Mouse (Mus musculus): ENCODE measurements around the gene Sult4a1. TPM values are rescaled to one million over a fixed set of nuclear protein-coding genes. Genes with fewer than 3 reads are reported as not detected.

The Sult4a1 gene
- not detected for total RNA-seq (2021)
- long read RNA-seq, experiment 1, result 0 reads
- long read RNA-seq, experiment 2, result 0 reads

DNA sequence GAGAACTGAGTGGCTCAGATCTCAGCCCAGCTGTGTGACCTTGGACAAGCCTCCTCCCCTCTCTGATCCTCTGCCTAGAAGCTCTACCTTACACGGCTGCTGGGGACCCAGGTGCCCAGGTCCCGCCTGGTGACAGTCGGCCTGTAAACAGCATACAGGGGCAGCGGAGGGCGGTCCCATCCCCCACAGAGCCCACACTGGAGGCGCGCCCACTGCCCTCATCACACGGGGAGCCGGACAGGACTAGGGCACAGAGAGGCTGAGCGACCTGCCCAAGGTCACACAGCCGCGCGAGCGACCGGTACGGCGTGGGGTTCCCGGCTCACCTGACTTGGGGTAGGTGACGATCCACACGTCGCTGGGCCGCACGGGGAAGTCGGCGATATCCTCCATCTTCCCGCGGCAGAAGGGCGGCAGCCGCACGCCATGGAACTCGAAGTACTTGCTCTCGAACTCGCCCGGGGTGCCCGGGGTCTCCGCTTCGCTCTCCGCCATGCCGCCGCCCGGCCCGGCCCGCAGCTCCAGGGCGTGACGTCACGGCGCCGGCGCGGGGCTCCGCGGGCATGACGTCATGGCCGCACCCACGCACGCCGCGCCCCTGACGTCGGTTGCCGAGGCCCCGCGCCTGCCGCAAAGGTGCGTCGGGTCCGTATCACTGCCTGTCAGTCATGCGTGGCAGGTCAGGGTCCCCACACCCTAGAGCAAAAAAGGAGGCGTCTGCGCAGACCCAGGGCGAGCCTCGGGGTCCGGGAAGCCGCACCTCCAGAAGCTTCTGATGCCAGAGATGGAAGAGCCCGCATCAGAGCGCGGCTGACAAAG, at the start of gene Sult4a1:
Gene Sult4a1 (minus strand): TSS at position 650 of the 819 bp plus-strand sequence.
- no peak for DNase-seq (ENCODE audit: low spot score)

DNA sequence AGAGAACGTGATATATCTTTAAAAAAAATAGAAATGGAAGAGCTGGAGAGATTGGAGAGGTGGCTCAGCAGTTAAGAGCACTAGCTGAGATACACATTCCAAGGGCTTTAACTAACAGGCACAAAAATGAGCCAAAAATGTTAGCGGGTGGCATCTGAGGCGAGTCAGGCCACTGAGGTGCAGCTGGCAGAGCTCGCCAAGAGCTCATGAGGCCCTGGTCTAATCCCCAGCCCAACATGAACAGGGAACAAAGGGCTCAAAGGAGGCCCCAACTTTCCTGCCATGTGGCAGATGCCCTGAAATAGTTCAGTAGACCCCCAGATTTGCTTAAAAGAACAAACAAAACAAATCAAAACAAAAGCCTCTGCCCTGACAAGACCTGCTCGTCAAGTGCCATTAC, 35.4 kb upstream of the Sult4a1 start:
- no peak for DNase-seq (ENCODE audit: low spot score)

DNA sequence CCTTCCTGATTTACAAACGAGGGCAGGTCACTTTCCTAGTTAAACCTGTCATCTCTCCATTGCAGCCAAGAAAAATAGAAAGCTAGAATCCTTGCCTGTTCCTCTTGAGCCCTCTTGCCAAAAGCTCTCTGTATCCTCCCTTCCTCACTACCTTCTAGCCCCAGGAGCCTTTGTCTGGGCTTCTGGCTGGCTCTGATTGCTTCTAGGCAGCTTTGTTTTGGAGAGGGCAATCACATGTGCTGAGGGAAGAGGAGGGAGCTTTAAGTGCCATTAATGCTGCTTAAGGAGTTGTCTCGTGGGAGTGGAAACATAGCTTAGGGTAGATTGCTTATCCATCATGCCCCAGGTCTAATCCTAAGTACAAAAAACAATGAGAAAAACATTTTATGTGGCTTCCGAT, 34.6 kb upstream of the Sult4a1 start:
- DNase-seq (ENCODE audit: low spot score), result no peak

DNA sequence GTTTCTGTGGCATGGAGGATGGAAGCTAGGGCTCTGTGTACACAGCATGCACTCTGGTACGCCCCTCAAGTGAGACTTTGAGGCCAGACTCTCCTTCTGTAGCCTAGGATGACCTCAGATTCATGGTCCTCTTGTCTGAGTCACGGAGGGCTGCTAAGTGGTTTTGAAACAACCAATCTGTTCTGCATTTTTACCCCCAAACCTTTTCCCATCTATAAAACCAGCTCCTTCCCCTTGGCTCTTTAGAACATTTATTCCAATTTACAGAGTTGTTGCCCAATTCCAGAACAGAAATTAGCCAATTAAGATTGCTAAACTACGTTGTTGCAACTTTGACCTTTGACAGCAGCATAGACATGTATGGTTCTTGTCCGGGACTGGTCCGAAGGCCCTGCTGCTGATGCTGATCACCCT, 34.0 kb upstream of the Sult4a1 start:
- DNase-seq (ENCODE audit: low spot score), result no peak

DNA sequence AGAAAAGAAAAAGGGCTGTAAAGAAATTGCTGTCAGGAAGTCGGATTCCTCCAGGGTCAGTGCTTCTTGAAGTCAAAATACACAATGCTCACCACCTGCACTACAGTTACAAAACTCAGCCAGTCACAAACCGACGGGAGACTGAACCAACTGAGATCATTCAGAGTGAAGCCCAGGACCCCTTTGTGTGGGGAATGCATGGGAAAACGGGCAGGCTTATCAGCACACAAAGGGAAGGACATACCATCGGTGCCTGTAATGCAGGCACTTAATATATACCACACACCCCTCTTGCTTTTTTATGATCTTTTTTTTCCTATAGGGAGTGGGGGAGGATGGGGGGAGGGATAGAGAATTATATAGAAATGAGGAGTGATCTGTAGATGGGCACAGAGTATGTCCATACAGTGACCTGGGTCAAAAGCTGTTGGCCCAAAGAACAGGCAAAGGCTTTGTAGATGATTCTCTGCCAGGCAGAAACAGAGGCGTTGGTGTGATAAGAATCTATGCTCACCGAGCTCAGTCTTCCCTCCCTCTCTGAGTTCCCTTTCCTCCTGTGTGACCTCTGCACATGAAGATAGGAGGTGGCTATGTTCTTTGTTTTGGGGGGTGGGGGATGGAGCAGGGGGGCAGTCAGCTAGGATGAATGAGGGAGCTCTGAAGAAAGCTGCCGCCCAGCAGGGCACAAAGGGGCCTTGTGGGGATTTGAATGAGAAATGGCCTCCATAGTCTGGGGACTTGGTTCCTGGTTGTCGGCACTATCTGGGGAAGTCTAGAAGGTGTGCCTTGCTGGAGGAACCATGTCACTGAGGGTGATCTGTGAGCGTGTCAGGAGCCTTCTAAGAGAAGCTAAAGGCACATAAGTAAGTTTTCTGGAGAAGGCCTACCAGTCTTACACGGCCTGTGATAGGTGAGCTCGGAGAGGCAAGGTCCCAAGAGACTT, 31.2 kb upstream of the Sult4a1 start:
- no peak for DNase-seq (ENCODE audit: low spot score)

DNA sequence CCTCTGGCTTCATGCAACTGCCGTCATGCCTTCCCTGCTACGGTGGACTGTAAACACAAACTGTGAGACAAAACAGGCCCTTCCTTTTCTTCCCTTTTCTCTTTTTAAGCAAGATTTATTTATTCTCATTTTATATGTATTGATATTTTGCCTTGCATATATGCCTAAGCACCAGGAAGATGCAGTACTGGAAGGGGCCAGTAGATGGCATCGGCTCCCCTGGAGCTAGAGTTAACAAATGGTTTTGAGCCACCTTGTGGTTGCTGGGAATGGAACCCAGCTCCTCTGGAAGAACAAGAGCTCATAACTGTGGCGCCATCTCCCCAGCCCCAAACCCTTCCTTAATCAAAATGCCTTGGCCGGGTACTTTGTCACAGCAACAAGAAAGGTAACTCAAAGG, 29.9 kb upstream of the Sult4a1 start:
- DNase-seq (ENCODE audit: low spot score), result no peak

DNA sequence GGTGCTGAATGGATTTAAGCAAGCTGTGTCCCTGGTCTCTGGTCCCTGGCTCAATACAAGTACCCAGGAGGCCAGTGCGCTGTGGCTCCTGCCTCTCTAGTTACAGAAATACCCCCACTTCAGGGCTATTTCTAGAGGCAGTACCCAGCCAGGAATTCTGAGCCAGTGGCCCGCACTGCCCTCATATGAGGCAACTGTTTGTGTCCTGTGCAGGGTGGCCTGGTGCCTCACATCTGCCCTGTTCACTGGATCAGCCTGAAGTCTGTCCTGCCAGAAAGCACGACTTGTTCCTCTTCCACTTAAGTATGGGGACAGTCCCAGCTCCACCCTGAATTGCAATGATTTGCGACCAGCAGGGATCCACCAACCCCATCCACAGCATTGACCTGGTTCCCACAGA, 27.9 kb upstream of the Sult4a1 start:
- peak; percentile 88 for DNase-seq (ENCODE audit: low spot score)

DNA sequence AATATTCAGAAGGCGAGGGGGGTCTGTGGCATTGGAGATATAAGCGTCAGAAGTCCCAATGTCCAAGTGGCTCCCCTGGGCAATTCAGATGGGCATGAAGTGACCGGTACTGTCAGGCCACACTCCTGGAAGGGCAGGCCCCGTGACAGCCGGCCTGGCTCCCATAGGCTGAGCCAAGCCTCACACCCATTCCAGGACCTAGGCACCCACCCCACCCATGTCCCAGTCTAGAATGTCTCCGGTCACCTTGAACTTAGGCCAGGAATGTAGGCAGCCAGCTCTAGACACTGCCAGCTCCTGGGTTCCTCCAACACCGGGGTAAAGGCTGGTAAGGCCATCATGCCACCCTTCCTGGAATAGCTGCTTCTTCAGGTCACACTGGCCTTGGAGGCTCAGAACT, 26.4 kb upstream of the Sult4a1 start:
- DNase-seq (ENCODE audit: low spot score), result peak; percentile 91

DNA sequence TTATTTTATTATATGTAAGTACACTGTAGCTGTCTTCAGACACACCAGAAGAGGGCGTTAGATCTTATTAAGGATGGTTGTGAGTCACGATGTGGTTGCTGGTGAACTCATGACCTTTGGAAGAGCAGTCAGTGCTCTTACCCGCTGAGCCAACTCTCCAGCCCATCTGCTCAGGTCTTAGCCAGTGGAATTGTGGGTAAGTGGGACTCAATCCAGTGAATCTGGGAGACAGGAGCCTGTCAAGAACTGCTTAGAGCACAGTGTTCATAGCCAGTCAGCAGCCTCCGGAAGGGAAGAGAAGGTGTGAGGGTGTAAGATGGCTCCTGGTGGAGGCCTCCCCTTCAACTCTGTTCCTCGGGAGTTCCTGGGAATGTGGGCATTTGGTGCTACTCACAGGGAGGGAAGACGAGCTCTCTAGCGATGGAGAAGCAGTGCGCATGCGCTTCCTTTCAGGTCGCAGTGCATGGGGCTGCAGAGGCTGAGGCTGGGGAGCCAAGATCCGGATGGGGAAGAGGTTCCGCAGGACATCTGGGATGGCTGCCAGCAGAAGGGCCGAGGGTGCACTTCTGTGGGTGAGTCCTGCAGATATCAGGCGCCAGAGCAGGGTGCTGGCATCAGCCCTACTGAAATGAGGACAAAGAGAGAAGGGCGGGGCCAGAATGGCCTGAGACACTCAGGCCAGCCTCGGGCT, 25.7 kb upstream of the Sult4a1 start:
- DNase-seq (ENCODE audit: low spot score), result peak; percentile 51

DNA sequence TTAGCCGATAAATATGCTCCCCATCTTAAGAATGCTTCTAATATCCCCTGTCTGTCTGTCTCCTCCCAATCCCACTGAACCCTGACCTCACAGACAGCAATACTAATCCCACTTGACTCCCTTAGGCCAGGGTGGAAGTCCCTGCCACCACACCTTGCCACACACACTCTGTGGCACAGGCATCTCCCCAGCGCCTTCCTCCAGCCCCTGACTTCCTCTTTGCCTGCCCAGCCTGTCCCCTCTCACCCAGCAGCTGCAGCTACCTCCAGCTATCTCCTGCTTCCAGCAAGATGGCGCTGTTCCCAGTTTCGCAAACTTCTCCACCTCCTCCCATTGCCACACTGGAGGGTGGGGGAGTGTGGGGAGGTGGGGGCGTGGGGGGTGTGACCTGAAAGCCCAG, 21.3 kb upstream of the Sult4a1 start:
- DNase-seq (ENCODE audit: low spot score), result no peak

DNA sequence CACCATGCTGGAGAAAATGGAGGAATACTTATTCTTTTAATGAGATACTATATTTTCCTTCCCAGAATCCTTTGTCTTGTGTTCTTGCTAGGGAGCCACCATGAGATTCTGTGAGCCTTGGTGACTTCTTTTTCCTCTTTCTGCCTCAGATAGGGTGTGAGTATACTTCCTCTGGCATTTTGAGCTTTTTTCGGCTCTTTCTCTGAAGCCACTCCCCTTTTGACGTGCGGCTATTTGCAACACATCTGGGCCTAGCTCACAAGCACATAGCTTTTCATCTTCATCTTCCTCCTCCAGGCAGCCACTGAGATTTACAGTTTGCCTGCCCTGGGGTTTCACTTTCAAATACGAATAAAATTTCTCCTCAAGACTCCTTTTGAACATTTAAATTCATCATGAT, 20.9 kb upstream of the Sult4a1 start:
- DNase-seq (ENCODE audit: low spot score), result no peak

DNA sequence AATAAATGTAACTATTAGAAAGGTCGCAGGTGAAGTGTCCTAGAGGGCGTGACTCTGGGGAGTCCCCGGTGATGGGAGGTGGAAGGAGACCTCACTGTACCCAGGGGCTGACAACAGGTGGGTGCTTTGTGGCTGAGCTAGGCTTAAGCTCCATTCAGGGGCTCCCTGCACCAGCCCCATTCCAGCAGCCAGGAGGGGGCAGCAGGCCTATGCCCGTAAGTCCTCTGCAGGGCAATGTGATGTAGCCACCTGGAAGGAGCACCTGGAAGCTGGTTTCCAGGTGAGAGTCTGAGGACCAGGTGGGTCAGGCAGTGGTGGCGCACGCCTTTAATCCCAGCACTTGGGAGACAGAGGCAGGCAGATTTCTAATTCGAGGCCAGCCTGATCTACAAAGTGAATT, 18.5 kb upstream of the Sult4a1 start:
- no peak for DNase-seq (ENCODE audit: low spot score)

DNA sequence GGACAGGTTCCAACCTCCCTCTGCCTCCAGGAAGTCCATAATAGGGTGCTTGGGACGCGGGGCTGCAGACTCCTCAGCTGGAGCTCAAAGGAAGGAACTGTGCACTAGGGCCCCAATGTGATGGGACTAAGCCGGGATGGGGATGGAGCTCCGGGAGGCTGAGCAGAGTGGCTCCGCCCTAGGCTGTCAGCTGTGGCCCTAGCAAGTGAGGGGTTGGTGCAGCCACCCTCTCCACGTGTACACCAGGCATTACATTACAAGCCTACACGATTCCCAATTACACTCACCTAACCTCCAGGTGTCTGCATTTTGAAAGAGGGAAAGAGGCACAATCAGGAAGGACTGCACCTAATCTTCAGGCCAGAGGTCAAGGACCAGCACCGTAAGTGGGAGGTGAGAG, 17.5 kb upstream of the Sult4a1 start, which contains the start of gene Pnpla5:
Gene Pnpla5 (minus strand): TSS at position 101 of the 400 bp plus-strand sequence.
- DNase-seq (ENCODE audit: low spot score), result no peak

DNA sequence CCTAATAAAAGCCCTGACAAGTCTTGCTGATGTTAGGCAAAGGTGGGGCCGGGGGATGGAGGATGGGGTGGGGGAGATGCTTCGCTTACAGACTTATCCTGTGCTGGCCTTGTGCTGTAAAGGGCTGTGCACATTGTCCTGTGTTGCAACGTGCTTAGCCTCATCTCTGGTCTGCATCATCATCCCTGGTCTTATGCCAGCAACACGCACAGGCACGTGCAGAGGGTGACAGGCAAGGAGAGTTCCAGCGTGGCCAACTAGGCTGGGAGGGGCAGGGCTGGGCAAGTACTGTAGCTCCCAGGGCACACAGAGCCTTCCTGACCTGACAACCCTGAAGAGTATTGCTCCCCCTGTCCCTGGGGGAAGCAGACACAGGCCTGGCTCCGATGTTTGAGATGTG, 15.5 kb upstream of the Sult4a1 start:
- no peak for DNase-seq (ENCODE audit: low spot score)

DNA sequence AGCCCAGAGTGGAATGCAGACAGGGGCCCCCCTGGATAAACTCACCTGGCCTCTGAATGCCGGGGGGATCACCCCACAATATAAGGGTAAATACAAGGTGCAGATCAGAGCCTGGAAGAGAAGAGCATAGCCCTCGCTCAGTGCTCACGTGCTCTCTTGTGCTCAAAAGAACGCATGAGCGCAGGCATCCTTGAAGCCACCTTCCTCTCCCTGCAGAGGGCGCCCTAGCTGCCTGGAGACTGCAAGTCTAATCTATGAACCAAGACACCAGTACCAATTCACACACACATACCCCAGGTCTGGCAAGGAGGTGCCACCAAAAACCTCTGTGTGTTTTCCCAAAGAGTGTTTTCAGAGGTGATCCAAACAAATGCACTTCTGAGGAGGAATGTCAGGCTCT, 15.1 kb upstream of the Sult4a1 start:
- peak; percentile 37 for DNase-seq (ENCODE audit: low spot score)

DNA sequence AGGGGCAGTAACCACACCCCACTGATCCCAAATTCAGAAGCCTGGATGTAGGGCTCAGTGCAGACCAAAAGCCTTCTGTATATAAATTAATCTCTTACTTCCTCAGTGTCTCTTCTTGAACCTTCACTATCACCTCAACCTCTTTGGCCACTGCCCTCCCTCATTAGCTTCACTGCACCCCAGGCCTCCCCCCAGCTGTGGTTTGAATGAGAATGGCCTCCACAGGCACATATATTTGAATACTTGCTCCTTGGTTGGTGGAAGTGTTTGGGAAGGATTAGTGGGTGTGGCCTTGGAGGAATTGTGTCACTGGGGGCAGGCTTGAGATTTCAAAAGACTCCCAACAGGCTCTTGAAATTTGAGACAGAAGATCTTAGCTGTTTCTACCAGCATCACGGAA, 10.9 kb upstream of the Sult4a1 start:
- no peak for DNase-seq (ENCODE audit: low spot score)

DNA sequence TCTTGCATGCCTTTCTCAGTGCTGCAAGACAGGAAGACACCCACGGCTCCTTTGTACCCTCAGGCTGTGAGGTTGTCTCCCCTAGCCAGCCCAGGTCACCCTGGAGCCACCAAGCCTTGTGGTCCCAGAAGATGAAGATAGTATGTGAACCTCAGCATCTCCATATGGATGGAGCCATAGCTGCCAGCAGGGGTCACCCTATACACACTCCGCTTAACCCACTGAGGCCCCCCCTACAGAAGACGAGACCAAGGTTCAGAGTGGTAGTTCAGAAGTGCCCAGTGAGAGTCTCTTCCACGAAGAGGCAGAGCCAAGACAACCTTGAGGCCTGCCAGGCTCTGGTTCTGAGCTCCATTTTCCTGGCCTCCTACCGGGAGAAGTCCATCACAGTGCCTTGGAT, 10.2 kb upstream of the Sult4a1 start:
- DNase-seq (ENCODE audit: low spot score), result no peak

DNA sequence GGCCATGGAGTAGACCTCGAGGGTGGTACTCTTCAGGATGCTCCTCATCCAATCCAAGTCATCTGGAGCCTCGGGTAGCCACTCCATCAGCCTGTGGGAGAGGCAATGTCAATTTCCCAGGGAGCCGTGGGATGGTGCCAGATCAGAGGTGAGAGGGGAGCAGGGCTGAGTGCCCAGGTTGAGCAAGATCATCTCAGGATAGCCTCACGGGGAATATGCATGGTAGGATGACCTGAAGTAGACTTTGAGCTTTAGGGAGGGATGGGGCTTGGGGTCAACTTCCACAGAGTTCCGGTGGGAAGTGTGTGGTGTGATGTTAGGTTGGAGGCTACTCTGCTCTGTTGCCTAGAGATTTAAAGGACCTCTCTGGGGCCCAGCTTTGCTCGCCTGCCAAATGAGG, 8.3 kb upstream of the Sult4a1 start:
- DNase-seq (ENCODE audit: low spot score), result no peak

DNA sequence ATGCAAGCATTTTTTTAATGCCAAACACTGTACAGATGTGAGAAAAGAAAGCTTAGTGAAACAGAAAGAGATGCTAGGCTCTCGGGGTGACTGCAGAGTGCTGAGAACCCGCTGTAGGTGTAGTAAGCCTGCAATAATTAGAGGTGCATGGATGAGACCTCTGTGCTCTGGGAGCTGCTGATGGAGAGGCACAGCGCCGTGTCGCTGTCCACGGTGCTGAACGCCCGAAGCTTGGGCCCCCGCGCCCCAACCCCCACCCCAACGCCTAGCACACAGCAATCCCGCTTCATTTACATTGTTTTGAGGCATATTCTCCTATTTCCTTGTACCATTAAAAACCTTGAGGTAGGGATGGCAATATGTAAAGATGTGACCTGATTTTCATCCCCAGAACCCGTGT, 3.3 kb upstream of the Sult4a1 start:
- DNase-seq (ENCODE audit: low spot score), result no peak

DNA sequence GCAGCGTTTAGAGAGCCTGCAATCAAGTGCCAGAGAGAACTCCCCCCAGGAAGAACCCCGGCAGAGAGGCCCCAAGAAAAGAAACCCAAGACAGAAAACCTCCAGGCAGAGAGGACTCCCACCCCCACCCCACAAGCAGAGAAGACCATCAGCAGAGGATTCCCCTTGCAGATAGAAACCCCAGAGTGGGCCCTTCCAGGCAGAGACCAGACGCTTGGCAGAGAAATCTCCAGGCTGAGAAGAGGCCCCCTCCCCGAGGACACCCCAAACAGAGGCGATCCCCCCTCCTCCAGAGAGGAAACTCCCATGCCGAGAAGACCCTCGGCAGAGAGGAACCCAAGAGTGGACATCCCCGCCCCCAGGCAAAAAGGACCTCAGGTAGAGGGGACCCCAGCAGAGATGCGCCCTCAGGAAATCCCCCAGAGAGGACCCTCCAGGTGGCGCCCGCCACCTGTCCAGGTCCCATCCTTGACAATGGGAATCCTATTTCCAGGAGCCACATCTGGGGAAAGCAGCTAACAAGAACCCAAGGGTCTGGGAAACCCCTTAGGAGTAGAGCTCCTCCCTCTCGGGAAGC, 458 bp upstream of the Sult4a1 start:
- no peak for DNase-seq (ENCODE audit: low spot score)

DNA sequence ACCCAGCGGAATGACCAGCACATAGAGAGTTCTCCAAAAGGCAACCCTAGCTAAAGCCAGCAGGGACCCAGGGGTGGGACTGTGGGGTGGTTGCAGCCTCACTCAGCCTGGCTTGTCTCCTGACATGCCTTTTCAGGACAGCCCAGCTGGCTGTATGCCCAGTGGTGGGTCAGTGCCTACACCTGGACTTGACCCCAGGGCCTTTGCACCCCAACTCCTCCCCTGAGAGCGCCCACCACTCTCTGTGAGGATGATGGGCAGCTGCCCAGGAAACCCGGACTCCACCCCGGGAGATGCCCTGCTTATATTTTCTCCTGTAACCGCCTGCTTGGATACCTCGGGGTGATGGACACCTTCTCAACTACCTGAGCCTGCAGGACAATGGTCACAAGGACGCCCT, 928 bp downstream of the Sult4a1 start:
- DNase-seq (ENCODE audit: low spot score), result no peak

Data from gastrocnemius, adult 18-20 months (tissue).